Mouse (Mus musculus): ENCODE data around the gene Chrna4.

Gene Chrna4

DNA sequence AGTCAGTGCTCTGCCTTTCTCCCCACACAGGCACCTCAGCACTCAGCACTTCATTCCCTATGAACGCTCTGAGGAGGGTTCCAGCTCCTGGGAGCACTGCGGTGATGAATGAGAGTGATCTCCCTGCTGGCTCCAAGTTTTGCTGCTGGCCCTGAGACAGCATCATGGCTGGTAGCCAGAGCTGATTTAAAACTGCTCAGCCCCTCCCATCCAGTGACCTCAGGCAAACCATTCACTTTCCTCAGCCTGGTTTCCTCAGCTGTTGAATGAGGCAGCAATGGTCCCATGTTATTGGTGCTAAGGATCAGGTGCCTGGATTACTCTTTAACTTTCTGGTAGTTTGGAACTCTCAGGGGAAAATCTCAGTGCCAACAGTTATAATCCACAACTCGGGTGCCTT lies at the start of gene Chrna4:
TSS of gene Chrna4 (minus strand) at position 110 of the 400 bp plus-strand sequence.
- DNase-seq (ENCODE audit: low spot score), result no peak

DNA sequence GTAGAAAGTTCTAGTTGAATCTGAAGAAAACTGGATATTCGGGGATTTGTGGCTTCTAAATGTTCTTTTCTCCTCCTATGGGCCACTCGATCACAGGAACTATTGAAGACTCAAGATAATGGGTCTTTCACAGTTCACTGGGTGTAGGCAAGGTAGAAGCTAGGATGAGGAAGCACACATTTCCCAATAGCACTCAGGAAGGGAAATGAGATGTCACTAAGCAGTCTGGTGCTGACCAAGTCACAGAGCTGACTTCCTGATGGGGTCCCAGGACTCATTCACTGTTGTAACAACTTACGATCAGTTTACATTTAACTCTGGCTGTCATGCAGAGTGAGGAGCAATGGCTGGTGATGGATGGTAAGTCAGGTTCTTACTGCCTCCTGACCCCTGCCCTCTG lies 46.8 kb upstream of the Chrna4 start:
- no peak for DNase-seq (ENCODE audit: low spot score)

DNA sequence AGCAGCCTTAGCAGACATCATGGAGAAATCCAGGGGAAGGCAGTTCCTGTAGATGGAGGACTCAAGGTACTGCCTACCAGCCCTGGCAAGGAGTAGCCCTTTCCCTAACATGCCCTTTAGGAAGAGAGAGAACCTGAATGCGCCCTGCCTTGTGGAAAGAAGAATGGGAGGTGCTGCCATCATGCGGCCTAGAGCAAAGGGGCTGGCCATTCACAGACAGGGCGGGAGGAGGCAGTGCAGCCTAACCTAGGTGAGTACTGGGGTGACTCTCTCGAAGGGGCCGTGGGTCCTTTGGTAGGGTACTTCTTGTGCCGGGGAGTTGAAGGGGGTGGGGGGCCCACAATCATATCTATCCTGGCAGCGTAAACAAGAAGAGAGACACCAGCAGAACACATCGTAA lies 41.7 kb upstream of the Chrna4 start:
- DNase-seq (ENCODE audit: low spot score), result no peak

DNA sequence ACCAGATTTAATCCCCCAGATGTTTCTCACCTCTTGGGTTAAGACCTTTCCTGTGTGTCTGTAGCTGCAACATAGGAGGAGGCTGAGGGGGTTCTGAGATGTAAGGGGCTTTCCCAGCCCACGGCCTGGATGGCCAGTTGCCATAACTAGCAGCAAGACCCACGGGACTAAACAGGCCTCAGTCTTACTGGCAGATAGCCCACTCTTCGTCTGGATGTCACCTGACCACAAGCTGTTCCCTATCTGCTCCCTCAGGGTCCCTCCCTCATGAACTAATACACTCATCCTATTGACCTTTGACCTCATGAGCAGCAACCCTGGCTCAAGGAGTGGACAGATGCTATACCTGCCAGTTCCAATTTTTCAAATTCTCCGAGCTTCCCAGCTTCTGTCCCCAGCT lies 40.6 kb upstream of the Chrna4 start:
- no peak for DNase-seq (ENCODE audit: low spot score)

DNA sequence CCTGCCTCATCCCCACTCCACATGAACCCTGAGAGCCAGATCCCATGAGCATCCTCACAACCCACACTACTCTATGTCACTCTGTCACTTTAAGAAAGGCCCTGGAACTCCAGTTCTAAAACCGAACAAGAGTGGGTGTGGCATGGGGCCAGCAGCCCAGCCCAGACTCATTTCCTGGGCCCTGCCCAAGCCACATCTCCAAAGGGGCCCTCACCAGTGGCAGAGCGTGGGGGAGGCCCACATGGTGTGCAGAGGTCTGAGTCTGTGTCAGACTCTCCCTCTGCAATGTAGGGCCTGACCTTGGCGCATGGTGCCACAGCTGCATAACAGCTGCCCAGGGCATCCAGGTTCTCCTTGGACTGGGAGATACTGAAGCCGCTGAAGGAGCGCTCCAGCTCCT lies 37.5 kb upstream of the Chrna4 start:
- DNase-seq (ENCODE audit: low spot score), result no peak

DNA sequence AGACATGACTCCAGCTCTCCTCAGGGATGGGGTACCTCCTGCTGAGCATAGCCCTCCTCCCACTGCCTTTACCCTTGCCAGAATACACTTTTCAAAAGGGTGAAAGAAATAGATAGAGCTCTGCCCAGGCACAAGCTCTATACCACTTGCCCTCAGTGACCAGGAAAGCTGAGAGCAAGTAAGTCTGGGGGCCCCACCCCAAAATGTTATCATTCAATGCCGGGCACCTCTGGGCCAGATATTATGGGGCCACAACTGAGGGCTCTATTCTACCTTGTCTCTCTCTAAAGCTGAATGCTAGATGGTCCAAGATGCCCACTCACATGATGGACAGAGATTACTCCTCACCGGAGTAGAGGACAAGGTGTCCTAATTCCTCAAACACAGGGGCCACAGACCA lies 36.2 kb upstream of the Chrna4 start:
- no peak for DNase-seq (ENCODE audit: low spot score)

DNA sequence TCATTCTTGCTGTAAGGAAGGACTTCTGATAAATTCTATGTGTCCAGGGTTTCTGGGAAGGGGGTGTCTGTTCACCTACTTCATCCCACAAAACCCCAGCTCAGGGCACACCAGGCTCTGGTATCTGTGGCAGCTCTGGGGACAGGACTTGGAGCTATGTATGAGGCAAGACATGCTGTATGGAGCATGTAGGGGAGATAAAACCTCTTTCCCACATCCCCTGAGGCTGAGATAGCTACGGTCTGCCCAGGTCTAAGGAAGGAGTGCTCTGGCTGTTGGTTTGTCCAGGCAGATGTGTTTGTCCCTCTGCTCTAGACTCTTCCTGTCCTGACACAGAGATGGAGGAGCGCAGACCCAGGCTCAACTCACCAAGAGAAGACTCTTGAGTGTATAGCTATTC lies 35.6 kb upstream of the Chrna4 start:
- DNase-seq (ENCODE audit: low spot score), result no peak

DNA sequence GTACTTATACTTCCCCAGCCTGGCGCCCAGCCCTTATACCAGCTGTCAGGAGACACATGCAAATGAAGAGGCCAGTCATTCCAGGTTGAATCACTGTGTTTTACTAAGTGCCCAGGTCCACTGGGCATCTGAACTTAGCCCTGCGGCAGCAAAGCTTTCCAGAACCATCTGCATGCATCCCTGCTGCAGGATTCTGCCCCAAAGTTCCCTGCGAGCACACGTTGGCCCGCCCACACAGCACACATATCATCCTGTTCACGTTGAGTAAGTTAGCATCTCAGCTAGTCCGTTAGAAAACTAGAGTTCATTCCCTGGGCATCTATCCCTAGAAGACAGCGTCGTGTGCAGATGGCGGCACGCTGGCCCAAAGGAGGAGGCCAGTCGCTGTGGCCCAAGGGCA lies 32.2 kb upstream of the Chrna4 start:
- DNase-seq (ENCODE audit: low spot score), result no peak

DNA sequence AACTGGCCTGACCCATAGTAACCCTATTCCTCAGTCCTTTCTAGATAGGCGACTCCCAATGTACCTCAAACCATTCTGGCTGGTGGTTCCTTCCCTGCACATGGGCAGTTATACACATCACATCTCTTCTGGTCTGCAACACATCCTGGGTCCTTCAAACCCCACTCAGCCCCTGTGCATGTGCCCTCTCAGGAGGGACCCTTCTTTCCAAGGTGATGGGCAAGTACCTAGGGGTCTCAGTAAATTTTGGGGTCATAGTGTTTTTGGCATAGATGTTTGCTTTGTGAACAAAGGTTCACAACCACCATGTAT lies 29.0 kb upstream of the Chrna4 start:
- no peak for DNase-seq (ENCODE audit: low spot score)

DNA sequence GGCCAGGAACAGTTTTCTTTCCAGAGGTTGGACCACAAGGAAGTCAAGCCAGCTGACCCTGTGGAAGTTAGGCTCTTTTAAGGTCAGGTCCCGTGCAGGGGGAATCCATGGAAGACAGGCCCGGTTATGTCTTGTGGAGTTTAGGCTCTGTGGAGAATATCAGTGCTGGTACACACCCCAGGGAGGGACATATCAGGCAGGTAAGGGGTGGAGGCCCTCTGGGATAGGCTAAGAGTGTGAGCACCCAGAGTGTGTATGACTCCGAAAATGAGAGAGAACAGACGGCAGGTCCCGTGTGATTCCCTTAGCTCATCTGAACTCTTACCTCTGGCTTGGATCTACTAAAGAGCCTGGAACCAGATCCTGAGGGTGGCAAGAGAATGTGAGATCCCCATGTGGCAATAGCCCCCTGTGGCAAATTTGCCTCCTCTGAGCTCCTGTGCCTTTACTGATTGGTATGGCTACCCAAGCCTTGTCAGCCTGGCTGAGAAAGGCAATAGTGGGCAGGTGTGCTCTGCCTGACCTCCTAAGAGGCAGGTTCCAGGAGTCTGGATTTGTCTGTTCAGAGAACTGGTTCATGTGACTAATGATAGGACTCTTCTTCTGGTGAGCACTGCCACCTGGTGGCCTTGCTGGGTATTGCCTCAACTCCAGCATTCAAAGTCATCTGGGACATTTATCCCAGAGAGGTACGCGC lies 28.5 kb upstream of the Chrna4 start:
- peak; percentile 91 for DNase-seq (ENCODE audit: low spot score)

DNA sequence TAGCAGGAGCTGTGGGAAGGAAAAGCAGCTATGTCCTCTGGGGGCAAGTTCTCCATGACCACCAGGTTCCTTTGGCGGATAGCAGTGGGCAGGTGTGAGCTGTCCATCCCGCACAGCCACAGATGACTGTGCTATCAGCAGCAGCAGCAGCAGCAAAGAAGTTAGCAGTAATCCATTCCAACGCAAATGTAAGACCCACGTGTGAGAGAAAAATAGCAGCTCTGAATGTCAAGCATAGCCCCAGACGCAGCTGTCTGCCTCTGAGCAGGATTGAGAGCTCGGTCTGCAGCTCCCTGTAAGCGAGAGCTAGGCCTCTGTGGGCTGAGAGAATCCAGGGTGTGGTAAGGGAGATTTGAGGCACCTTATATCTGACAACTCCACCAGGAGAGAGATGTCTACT lies 26.8 kb upstream of the Chrna4 start:
- peak; percentile 57 for DNase-seq (ENCODE audit: low spot score)

DNA sequence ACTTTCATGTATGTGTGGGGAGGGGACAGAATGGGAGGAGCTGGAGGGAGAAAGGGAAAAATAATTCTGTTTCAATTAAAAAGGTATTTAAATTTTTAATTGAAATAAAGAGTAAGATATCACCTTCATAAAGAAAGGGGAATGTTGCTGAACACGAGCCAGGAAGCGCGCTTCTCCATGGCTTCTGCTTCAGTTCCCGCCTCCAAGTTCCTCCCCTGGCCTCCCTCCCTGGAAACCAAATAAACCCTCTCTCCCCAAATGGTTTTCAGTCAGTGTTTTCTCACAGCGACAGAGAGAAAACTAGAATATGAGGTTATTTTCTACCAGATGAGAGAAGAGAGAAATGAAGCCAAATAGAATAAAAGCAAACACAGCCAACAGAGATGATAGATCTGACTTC lies 25.2 kb upstream of the Chrna4 start:
- no peak for DNase-seq (ENCODE audit: low spot score)

DNA sequence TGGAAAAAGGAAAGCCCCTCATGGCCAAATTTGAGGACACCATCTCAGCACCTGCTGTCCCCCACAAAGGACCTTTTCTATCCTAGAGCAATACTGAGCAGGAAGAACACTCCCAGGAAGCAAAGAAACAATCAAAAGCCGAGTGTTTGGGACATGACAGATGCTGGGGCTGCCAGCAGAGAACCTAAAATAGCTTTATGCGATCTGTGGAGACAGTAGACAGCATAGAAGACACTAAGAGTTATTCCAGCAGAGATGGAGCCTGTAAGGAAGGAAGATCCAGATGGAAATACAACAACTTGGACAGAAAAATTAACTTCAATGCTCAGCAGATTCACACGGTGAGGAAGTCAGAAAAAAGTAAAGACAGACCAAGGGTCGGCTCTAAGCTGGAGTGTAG lies 22.5 kb upstream of the Chrna4 start:
- DNase-seq (ENCODE audit: low spot score), result no peak

DNA sequence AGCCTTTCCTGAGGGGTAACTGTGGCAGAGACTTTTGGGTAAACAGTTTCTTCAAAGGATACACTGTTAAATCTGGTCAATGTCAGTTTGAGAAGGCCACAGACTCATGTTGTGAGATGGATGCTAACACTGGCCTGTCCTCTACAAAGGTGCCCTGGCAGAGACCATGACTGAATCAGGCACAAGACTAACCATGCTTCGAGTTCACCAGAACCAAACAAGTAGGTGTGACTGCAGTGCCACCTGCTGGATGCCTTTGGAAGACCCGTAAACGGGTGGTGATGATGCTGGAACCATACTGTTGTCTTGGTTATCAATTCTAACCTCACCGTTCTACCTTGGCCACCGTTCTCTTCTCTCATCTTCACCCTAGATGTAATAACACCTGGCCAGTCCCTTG lies 16.8 kb upstream of the Chrna4 start:
- peak; percentile 89 for DNase-seq (ENCODE audit: low spot score)

DNA sequence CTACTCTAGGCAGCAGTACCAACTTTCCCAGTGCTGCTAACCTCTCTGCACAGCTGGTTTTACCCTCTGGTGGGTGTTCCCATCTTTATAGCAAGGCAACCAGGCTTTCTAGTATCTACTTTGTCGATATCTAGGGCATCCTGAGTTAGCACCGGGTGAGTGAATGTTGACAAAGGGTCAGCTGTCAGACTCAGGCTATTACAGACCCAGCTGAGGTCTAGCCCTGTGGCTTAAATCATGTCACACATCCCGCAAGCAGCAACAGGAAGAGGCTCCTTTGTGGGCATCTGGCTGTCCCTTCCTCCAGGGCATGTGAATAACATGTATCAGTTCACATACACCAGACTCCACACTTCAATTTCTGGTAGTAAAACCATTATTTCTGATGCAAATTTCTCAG lies 14.8 kb upstream of the Chrna4 start:
- no peak for DNase-seq (ENCODE audit: low spot score)

DNA sequence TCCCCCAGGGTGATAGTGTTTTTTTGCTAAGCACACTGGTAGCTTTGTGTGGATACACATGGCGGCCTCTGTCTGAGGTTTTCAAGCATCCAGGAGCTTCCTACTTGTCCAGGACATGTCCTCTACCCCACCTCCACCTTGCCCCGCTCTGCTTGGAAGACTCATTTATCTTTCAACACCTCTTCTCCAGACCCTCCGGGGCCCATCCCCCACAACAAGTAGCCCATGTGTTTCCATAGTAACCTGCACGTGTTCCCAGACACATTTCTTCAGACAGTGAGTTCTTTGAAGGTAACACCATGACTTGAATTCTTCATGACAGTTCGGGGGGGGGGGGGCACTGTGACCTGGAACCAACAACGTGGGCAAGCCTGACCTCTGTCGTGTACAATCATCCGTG lies 14.0 kb upstream of the Chrna4 start:
- no peak for DNase-seq (ENCODE audit: low spot score)

DNA sequence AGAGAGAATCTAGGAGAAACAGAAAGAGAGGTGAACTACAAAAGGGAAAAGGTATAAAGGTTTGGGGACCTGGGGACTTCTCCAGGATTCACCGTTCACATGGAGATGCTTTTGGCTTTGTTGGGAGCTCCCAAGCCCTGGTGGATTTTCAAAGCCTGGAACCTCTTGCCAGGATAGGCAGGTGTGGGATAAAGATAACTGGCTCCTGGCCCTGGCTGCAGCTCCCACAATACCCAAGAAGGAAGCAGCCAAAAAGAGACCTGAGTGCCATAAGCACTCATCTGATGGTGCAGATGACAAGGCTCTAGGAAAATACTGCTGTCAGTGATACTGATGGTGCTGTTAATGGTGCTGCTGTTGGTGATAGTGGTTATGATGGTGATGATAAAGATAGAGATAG lies 8.8 kb upstream of the Chrna4 start:
- DNase-seq (ENCODE audit: low spot score), result no peak

DNA sequence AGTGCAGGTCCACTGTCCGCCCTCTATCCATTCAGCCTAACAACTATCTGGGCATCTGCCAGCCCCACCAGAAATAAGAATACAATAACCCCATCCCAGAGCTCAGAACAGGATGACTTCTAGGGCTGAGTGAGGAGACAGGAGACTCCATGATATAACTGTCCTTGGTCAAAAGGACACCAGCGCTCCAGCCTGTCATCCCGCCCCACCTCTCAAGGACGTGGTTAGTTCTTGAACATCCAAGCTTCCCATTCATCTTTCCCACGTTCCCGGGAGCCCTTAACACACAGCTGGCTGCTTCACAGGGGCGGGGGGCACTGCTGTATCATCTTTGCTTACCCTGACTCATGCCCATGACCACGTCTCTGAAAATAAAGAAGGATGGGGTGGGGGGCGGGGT lies 5.6 kb upstream of the Chrna4 start:
- no peak for DNase-seq (ENCODE audit: low spot score)

DNA sequence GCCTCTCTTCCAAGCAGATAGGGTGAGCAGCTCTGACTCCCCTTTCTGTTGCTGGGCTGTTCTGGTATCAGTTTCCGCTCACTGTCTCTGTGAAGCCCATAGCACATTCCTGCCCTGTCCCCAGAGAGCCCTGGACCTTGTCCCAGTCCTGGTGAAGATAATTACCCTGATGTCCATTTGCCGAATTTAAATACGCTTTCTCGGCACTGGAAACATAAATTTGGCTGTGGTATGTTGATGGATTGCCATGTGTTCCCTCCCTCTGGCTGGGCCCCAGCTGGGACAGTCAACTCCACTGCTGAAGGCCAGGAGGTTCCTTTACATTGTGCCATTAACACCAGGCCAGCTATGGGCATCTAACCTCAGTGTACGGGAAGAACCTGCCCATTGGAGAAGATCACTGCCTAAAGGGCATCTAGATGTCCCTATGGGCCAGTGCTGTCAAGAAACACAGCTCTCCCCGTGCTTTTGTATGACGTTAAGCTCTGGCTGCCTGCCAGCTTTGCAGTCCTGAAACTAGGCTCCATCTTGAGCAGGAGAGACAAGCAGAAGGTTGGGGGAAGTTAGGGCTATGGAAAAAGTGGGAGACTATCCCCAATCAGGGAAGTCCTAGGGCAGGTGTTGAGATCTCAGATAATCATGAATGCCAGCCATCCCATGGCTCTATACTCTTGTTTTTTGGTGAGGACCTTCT lies 5.1 kb upstream of the Chrna4 start:
- DNase-seq (ENCODE audit: low spot score), result no peak

DNA sequence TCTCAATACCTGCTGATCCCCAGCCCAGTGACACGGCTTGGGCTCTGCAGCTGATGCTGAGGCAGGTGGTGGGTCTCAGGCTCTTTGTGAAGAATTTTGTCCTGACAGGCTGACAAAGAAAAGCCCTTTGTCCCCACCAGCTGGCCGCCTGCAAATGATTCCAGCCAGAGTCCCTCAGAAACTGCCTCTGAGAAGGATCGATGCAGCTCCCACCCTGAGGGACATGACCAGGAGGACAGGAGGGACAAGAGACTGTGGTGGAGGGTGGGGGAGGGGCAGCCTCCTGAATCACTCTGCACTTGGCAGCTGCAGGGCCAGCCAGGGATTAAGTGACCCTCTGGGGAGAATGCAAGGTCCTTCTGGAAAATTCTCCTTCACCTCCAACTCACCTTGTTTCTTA lies 655 bp upstream of the Chrna4 start:
- DNase-seq (ENCODE audit: low spot score), result no peak

DNA sequence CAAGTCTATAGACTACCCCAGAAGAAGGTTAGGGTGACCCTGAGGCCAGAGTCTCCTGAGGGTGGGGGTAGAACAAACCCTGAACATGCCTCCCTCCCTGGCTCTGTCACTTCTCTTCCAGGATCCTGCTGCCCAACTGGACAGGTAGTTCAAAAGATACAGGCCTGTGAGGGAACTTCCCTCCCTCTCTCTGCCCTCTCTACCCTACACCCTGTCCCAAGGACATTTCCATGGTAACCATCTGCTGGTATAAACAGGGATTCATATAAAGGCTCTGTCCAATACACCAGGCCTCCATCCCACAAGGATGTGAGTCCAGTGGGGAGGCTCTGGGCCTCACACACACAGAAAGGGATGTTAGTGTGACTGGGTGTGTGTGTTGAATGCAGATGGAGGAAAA lies 970 bp downstream of the Chrna4 start:
- DNase-seq (ENCODE audit: low spot score), result no peak

DNA sequence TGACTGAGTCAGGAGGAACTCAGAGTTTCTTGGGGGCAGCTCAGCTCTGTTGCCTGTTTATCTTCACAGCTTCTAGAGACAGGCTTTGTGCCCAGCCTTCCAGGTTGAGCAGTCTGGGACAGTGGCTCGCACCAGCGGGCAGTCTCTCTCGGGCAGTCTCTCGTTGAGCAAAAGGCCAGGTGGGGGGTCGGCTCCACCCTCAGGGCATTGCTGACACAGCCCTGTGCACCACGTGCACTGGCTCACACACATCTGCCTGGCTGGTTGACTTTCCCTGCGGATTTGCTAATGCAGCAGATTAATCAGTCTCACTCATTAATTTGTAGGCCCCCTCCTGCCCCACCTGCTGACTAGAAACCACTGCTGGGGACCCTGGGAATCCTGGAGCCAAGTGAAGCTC lies 1.4 kb downstream of the Chrna4 start:
- DNase-seq (ENCODE audit: low spot score), result no peak

DNA sequence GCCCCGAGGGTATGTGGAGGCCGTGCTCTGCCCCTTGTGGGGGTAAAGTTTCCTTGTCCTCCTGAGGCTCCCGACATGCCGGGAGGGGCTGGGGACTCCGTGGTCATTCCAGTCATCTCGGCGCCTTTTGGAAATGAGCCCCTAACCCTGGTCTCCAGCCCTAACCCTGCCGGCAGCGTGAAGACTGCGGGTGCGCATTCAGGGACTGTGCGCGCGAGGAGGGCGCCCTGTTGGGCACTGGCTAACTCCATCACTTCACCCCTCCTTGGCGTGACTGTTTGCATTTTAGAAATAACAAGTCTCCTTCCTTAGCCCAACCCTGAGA lies 4.0 kb downstream of the Chrna4 start:
- DNase-seq (ENCODE audit: low spot score), result no peak

DNA sequence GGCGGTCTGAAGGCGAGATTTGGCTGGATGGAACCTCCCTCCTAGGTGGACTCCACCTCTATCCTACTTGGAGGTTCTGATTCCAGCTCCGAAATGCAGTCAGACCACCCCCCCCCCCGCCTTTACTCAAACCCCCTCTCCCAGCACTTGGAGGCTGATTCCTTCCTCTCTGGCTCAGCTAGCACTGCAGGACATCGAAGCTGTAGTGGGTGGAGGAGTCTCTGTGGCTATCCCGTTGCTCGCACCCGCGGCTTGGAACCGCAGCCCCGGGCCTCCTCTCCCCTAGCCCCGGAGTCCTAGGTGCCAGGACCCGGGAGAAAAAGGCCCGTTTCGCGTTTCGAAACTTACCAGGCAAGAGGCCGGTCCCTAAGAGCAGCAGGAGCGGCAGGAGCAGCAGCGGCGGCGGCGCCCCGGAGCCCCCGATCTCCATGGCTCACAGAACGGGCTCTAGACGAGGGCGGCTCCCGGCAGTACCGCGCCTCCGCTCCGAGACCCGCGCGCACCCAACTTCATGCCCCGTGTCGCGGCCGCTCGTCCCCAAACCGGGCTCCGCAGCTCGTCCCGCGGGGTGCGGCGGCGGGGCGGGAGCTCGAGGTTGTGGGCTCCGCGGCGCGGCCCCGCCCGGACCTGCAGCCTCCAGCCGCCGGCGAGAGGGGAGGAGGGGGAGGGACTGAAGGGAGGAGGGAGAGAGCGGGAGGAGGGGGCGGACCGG lies 4.5 kb downstream of the Chrna4 start:
- no peak for DNase-seq (ENCODE audit: low spot score)
